Mouse (Mus musculus): ENCODE data around the gene Ankrd9.

Ankrd9 gene

GRCm38 (mm10) chr12:110990500-110990899 is 11.7 kb upstream of the Ankrd9 start:
- no peak for DNase-seq (ENCODE audit: low spot score)

DNA sequence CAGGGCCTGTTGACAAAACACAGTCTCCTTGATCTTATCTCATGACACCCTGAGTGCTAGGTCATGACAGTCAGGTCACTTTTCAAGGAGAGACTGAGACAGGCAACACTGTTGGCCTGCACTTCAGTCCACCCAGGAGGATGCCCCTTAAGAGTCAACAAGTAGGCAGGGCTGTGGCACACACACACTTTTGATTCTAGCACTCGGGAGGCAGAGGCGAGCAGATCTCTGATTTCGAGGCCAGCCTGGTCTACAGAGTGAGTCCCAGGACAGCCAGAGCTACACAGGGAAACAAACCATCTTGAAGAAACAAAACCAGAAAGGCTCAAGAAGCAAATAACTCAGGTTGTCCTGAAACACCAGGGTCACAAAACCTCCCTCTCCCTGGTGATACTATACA is 10.6 kb upstream of the Ankrd9 start:
- no peak for DNase-seq (ENCODE audit: low spot score)

- DNase-seq (ENCODE audit: low spot score), result no peak
Measured at GRCm38 (mm10) chr12:110986536-110987425, 7.9 kb upstream of the Ankrd9 start.

GRCm38 (mm10) chr12:110985141-110985540 is 6.3 kb upstream of the Ankrd9 start:
- no peak for DNase-seq (ENCODE audit: low spot score)

DNA sequence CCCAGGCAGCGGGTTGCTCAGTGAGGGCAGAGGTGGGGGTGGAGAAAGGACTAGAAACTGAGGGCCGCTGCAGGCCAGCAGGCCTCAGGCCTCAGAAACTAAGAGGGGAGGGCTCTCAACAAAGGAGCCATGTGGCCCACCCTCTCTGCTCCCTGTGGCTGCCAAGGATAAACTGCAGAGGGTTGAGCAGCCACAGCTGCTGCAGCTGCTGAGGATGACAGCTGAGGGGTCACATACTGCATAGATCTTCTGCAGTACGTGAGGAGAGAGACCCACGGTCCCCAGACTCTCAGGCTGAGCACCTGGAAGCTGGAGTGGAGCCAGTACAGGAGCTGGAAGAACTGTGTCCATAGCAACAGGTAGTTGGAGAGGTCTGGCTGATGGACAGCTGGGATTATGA is 5.8 kb upstream of the Ankrd9 start:
- no peak for DNase-seq (ENCODE audit: low spot score)

DNA sequence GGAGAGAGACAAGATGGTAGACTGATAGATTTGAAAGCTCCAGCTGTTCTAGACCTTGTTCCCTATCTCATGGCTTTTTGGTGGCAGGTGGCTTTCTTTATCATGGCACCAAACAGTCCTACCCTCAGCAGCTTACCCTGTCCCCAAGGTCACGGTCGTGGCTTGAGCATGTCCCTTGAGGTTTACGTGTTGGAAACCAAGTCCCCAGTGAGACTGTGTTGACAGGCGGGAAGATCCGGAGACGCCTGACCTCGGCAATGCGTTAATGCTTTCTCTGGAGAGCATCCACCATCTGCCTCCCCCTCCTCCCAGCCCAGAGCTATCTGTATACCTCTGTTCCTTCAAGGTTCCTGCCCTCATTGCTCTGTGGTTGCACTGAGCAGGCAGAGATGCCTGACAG is 4.9 kb upstream of the Ankrd9 start:
- no peak for DNase-seq (ENCODE audit: low spot score)

- DNase-seq (ENCODE audit: low spot score), result no peak
Measured at GRCm38 (mm10) chr12:110983083-110983482, 4.2 kb upstream of the Ankrd9 start.

- DNase-seq (ENCODE audit: low spot score), result no peak
Measured at GRCm38 (mm10) chr12:110981736-110982135, 2.9 kb upstream of the Ankrd9 start.

- no peak for DNase-seq (ENCODE audit: low spot score)
Measured at GRCm38 (mm10) chr12:110979808-110980207, 968 bp upstream of the Ankrd9 start.

DNA sequence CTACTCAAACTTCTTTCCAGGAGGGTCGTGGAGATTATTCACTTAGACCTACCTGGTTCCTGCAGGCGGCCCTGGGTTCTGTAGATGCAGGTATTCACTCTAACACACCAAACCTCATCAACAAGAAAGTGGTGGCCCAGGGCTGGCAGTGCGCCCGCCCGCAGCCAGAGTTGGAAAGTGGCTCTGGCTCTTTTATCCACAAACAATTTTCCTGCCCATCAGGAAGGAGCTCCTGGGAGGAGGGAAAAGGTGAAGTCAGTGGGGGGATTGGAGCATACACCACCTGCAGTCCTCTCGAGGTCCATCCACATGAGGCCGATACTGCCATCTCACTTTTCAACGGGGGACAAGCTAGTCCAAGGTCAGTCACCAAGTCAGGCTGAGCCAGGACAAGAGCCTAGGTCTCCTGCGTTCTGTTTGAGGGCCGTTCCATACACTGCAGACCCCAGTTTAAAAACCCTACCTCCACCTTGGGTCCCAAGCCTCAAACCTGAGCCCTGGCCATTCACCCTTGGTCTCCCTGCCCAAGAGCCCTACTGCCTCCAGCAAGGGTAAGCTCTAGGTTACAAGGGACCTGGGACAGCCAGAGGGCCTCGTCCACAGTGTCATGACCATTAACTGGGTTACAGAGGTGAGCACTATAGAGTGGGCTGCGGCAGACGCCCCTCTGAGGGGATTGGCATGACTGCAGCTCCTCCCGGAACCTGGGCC is 789 bp downstream of the Ankrd9 start:
- DNase-seq (ENCODE audit: low spot score), result no peak

GRCm38 (mm10) chr12:110977345-110977733 is 1.5 kb downstream of the Ankrd9 start:
- no peak for DNase-seq (ENCODE audit: low spot score)

- DNase-seq (ENCODE audit: low spot score), result no peak
Measured at GRCm38 (mm10) chr12:110976589-110977344, 2.1 kb downstream of the Ankrd9 start.

GRCm38 (mm10) chr12:110975838-110976468 is 2.9 kb downstream of the Ankrd9 start:
- DNase-seq (ENCODE audit: low spot score), result no peak

GRCm38 (mm10) chr12:110975385-110975784 is 3.5 kb downstream of the Ankrd9 start:
- DNase-seq (ENCODE audit: low spot score), result no peak

- DNase-seq (ENCODE audit: low spot score), result no peak
Measured at GRCm38 (mm10) chr12:110974726-110975125, 4.1 kb downstream of the Ankrd9 start.

DNA sequence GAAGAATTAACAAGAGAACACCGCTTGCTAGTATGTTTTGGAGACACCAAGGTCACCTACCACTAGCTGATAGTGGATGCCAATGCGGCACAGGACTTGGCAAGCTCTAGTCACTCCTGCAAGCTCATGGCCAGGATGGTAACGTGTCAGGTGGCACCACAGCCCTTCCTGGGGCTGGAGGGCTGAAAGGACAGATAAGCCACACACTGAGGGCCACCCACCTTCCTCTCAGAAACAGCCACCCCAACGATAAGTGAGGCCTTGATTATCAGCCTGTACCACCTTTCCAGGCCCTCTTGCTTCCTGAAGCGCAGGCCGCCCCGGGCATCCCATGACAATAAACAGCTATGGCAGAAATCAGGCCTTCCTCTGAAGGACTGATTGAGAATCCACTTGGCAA is 4.5 kb downstream of the Ankrd9 start:
- no peak for DNase-seq (ENCODE audit: low spot score)

DNA sequence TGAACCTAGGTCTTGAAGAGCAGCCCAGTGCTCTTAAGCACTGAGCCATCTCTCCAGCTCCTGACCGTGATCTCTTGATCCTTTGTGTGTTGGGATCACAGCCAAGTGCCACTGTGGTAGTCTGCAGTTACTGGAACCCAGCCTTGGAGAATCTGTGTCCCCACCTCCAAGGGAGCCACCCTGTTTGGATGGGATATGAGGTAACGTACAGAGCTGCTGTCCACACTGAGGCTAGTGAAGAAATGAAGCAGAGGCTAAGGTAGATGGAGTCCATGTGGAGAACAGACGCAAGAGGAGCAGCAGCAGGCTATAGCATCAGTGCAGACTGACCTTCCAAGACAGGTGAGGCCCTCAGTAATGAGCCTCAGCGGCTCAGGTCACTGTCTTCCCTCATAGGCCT is 5.0 kb downstream of the Ankrd9 start:
- DNase-seq (ENCODE audit: low spot score), result no peak

GRCm38 (mm10) chr12:110971972-110972371 is 6.9 kb downstream of the Ankrd9 start:
- no peak for DNase-seq (ENCODE audit: low spot score)

- no peak for DNase-seq (ENCODE audit: low spot score)
Measured at GRCm38 (mm10) chr12:110970408-110970807, 8.4 kb downstream of the Ankrd9 start.

- no peak for DNase-seq (ENCODE audit: low spot score)
Measured at GRCm38 (mm10) chr12:110967146-110967545, 11.7 kb downstream of the Ankrd9 start.

- DNase-seq (ENCODE audit: low spot score), result no peak
Measured at GRCm38 (mm10) chr12:110966079-110966478, 12.8 kb downstream of the Ankrd9 start.

GRCm38 (mm10) chr12:110965500-110965899 is 13.3 kb downstream of the Ankrd9 start:
- DNase-seq (ENCODE audit: low spot score), result no peak

Data from adipocyte (in vitro differentiated cells).